Mouse (Mus musculus): ENCODE measurements around the gene Lsm6. TPM values are rescaled to one million over a fixed set of nuclear protein-coding genes. Genes with fewer than 3 reads are reported as not detected.

Lsm6 gene
- total and polyA plus RNA-seq, 3 experiments, result 60.0 to 186 (median 67.7) TPM

DNA sequence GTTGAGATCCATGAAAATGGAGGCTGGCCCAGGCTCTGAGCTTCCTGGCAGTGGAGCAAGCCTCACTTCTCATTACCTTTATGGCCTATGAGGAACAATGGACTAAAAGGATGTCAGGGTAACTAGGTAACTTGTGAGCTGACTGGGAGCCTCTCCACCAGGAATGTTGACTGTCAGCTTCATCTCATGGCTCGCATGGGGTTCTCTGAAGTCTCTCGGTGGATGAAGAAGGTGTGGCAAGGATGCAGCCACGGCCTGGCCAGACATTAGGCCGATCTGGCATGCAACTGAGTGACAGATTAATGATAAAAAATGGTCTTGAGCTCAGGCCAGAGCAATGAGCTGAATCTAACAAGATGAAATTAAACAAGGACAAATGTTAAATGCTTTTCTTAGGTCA lies 27.7 kb downstream of the Lsm6 start:
- no peak for DNase-seq (ENCODE audit: extremely low read depth)
- H3K4me1 ChIP-seq (ENCODE audit: control insufficient read depth in 1 of 2, insufficient read depth in 2 of 2), result no peaks in the 10 kb centered on the region
- in situ Hi-C loops (cut with MboI; ENCODE audit: low pct_ligation_motif_present, low pct_unique_long_range_greater_than_20kb, low sequenced_read_pairs), result no loop called here
- no peak overlapping the region for H3K4me2 ChIP-seq (ENCODE audit: insufficient read depth, low read depth, poor library complexity, severe bottlenecking)
- H3K9me3 ChIP-seq (replicated peaks; ENCODE audit: low read length), result no peaks in the 10 kb centered on the region
- dilution Hi-C loops (cut with MboI; ENCODE audit: extremely low pct_ligation_motif_present, extremely low pct_unique_long_range_greater_than_20kb, low sequenced_read_pairs), result no loop called here
- H3K4me3 ChIP-seq (replicated peaks in 1 of 3; ENCODE audit: low read depth in 2 of 3, low read length in 2 of 3, poor library complexity in 1 of 3), result no peak overlapping the region
- no peaks in the 10 kb centered on the region for H3K79me2 ChIP-seq (replicated peaks; ENCODE audit: control insufficient read depth, extremely low read depth, insufficient read depth, poor library complexity, severe bottlenecking)
- H3K27ac ChIP-seq (ENCODE audit: insufficient read depth, low read depth), result no peak overlapping the region
- no peaks in the 10 kb centered on the region for H3K36me3 ChIP-seq (replicated peaks in 1 of 2; ENCODE audit: control insufficient read depth in 1 of 2, insufficient read depth in 1 of 2, low read length in 1 of 2)
- no peak overlapping the region for H3K9ac ChIP-seq (ENCODE audit: insufficient read depth, low read depth)
- TF ChIP-seq ETS1 (conservative IDR thresholded peaks at IDR 0.05; ENCODE audit: low read depth, low read length) (no peak), EP300 (IDR thresholded peaks at IDR 0.05; ENCODE audit: low read length) (no peak), JUN (IDR thresholded peaks at IDR 0.05; ENCODE audit: insufficient read depth, low read depth, low read length) (no peak), CHD2 (IDR thresholded peaks at IDR 0.05; ENCODE audit: low read length) (no peak), GABPA (IDR thresholded peaks at IDR 0.05; ENCODE audit: insufficient replicate concordance, low read depth, low read length) (no peak), ZNF384 (IDR thresholded peaks at IDR 0.05; ENCODE audit: low read depth, low read length) (no peak)
- no peaks in the 10 kb centered on the region for H3K27me3 ChIP-seq (replicated peaks)

DNA sequence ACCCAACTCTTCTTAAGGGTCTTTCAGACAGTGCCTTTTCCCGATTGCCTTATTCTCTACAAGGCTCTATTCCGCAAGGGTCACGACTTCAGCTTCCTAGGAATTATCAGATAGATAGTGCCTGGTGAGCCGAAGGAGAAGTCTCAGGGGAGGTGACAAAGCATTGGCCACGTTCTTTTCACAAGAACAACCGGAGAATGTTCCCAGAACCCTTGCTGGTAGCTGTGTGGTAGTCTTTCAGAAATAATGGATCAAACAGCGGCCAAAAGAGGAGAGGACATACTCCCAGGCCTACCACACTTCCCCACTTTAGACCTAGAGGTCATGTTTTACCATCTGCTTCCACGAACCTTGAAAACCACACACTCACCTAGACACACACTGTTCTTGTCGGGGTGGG lies 44.1 kb downstream of the Lsm6 start:
- Histone ChIP-seq H3K4me3 (replicated peaks in 1 of 3; ENCODE audit: low read depth in 2 of 3, low read length in 2 of 3, poor library complexity in 1 of 3) (no peak overlapping the region), H3K4me1 (ENCODE audit: control insufficient read depth in 1 of 2, insufficient read depth in 2 of 2) (peaks cover 3 to 8% of the 10 kb centered on the region in 2 experiments), H3K27me3 (replicated peaks) (no peaks in the 10 kb centered on the region), H3K9ac (ENCODE audit: insufficient read depth, low read depth) (no peak overlapping the region), H3K79me2 (replicated peaks; ENCODE audit: control insufficient read depth, extremely low read depth, insufficient read depth, poor library complexity, severe bottlenecking) (no peaks in the 10 kb centered on the region), H3K4me2 (ENCODE audit: insufficient read depth, low read depth, poor library complexity, severe bottlenecking) (no peak overlapping the region), H3K9me3 (replicated peaks; ENCODE audit: low read length) (no peaks in the 10 kb centered on the region), H3K27ac (ENCODE audit: insufficient read depth, low read depth) (no peak overlapping the region), H3K36me3 (replicated peaks in 1 of 2; ENCODE audit: control insufficient read depth in 1 of 2, insufficient read depth in 1 of 2, low read length in 1 of 2) (no peaks in the 10 kb centered on the region)
- no peak for DNase-seq (ENCODE audit: extremely low read depth)
- in situ Hi-C loops (cut with MboI; ENCODE audit: low pct_ligation_motif_present, low pct_unique_long_range_greater_than_20kb, low sequenced_read_pairs), result no loop called here
- dilution Hi-C loops (cut with MboI; ENCODE audit: extremely low pct_ligation_motif_present, extremely low pct_unique_long_range_greater_than_20kb, low sequenced_read_pairs), result no loop called here
- TF ChIP-seq TCF12 (IDR thresholded peaks at IDR 0.05; ENCODE audit: low read depth, low read length) (no peak), EP300 (IDR thresholded peaks at IDR 0.05; ENCODE audit: low read length) (no peak), SIN3A (IDR thresholded peaks at IDR 0.05; ENCODE audit: low read length) (no peak), POLR2AphosphoS2 (IDR thresholded peaks at IDR 0.05; ENCODE audit: low read depth, low read length) (no peak), NELFE (IDR thresholded peaks at IDR 0.05; ENCODE audit: low read depth, low read length) (no peak), HCFC1 (IDR thresholded peaks at IDR 0.05; ENCODE audit: low read depth, low read length) (no peak), USF2 (conservative IDR thresholded peaks at IDR 0.05; ENCODE audit: low read depth, low read length) (no peak), JUN (IDR thresholded peaks at IDR 0.05; ENCODE audit: insufficient read depth, low read depth, low read length) (no peak), RCOR1 (conservative IDR thresholded peaks at IDR 0.05; ENCODE audit: low read depth, low read length) (no peak), IRF4 (IDR thresholded peaks at IDR 0.05; ENCODE audit: low read depth, low read length) (no peak), JUND (conservative IDR thresholded peaks at IDR 0.05; ENCODE audit: low read depth, low read length) (no peak), ZC3H11A (IDR thresholded peaks at IDR 0.05; ENCODE audit: low read depth, low read length) (no peak)
